Mouse (Mus musculus) erythroblast, embryonic 14.5 days (primary cell): ENCODE data around the gene Dip2c.

Source experiments
- GATA1 ChIP-seq: IDR thresholded peaks from 2 replicates; pipeline ENCODE4 v1.6.1; 2012; ENCODE audit warnings: low read length, inconsistent platforms, mixed read lengths
- TAL1 ChIP-seq: IDR thresholded peaks from 3 replicates; pipeline ENCODE4 v1.6.1; 2012; ENCODE audit warnings: low read length, inconsistent platforms, mixed read lengths

GRCm38 (mm10) chr13:9538556-9538955, 262.2 kb downstream of the Dip2c start:
- no peak for TF ChIP-seq GATA1
- no peak for TF ChIP-seq TAL1
